Mouse (Mus musculus) liver, adult 2 months (tissue): ENCODE data around the gene Bag2.

Experiments used
- CTCF ChIP-seq: fragments of 200-500 bp; IDR thresholded peaks from 2 replicates; pipeline ENCODE4 v1.5.1; 2011; ENCODE audit warnings: low read depth, low read length, control low read depth
- POLR2A ChIP-seq: fragments of 200-500 bp; IDR thresholded peaks from 2 replicates; pipeline ENCODE4 v1.6.1; 2011; ENCODE audit warnings: low read length, control low read depth; ENCODE audit not compliant: insufficient read depth; ENCODE audit errors: extremely low read depth

DNA sequence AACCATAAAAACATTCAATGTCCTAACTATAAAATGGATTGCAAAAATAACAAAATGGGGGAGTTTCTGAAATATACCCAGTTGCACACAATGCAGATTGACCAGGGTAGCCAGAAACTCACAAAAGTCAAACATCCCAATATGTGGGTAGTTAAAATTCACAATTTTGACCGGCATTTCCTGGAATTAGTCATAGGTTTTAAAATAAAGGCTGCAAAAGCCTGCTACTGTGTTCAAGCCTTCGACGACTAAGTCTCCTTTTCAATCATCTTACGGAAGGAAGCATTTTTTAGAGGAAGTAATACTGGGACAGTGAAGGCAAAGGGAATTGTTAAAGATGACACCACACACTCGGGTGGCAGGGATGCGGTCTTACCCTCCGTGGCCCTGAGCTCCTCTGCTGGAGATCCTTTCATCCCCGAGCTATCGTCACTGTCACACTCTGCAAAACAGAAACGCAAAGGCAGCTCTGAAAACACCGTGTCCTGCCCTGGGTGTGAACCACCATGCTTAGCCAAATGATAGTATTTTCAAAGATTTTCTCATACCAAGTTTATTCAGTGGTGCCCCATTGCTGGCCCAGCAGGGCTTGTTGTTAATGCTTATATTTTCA, 8.0 kb upstream of the Bag2 start:
- no peak for TF ChIP-seq POLR2A
- no peak for TF ChIP-seq CTCF
